Mouse (Mus musculus) hindbrain, embryonic 16.5 days (tissue): ENCODE data around the gene Krtap4-2. TPM values are rescaled to one million over a fixed set of nuclear protein-coding genes. Genes with fewer than 3 reads are reported as not detected.
"Not testable (repeated sequence)": the region's sequence is repeated elsewhere in the genome, so short reads cannot be mapped to it uniquely, and the experiment has no call there.

ENCODE experiments used
- ATAC-seq: fragments of 200-750 bp; cut with Nextera tagmentation; 2 replicates; pipeline ENCODE4 v1.8.0; 2017; ENCODE audit warnings: moderate TSS enrichment, moderate library complexity
- H3K27ac ChIP-seq: fragments of 300-500 bp; sonication (generic); 2 replicates; pipeline ENCODE4 v1.5.1; 2014; ENCODE audit warnings: low read depth, mild to moderate bottlenecking, control low read depth, low read length, moderate library complexity
- H3K27me3 ChIP-seq: fragments of 300-500 bp; sonication (generic); replicated peaks from 2 replicates; pipeline ENCODE4 v1.6.1; 2014; ENCODE audit warnings: low read length; ENCODE audit not compliant: control insufficient read depth, insufficient read depth
- H3K36me3 ChIP-seq: fragments of 300-500 bp; sonication (generic); 2 replicates; pipeline ENCODE4 v1.6.1; 2014; ENCODE audit warnings: mild to moderate bottlenecking, low read length, moderate library complexity, mixed read lengths; ENCODE audit not compliant: control insufficient read depth, insufficient read depth
- H3K4me1 ChIP-seq: fragments of 300-500 bp; sonication (generic); 2 replicates; pipeline ENCODE4 v1.6.1; 2014; ENCODE audit warnings: low read depth, low read length; ENCODE audit not compliant: control insufficient read depth, insufficient read depth
- H3K4me2 ChIP-seq: fragments of 300-500 bp; sonication (generic); 2 replicates; pipeline ENCODE4 v1.6.1; 2014; ENCODE audit warnings: mild to moderate bottlenecking, low read length, control low read depth, moderate library complexity
- H3K4me3 ChIP-seq: fragments of 300-500 bp; sonication (generic); 2 replicates; pipeline ENCODE4 v1.5.1; 2014; ENCODE audit warnings: mild to moderate bottlenecking, low read length, control low read depth, moderate library complexity
- H3K9ac ChIP-seq: fragments of 300-500 bp; sonication (generic); 2 replicates; pipeline ENCODE4 v1.6.1; 2014; ENCODE audit warnings: low read depth, mild to moderate bottlenecking, control low read depth, low read length, moderate library complexity
- H3K9me3 ChIP-seq: fragments of 300-500 bp; sonication (generic); 2 replicates; pipeline ENCODE4 v1.6.1; 2014; ENCODE audit warnings: mild to moderate bottlenecking, low read length, moderate library complexity; ENCODE audit not compliant: control insufficient read depth
- WGBS: fragments of 180-500 bp; shearing (Covaris S2); extraction: QIAGEN DNeasy Blood & Tissue Kit; methylation state at CpG from one replicate; pipeline ENCODE4 v1.1.7; 2014; 5-methylcytosine and 5-hydroxymethylcytosine counted together
- polyA plus RNA-seq: library from polyadenylated mRNA; unstranded; fragments of >200 nt; fragmentation: Nextera tagmentation; extraction: Ambion mirVana; gene quantifications from 2 replicates; pipeline ENCODE4 v1.2.1, GENCODE M21; 2015

Krtap4-2 gene
- polyA plus RNA-seq, 1 experiment from 2014 or later = not detected

GRCm38 (mm10) chr11:99610089-99610488, 24.8 kb downstream of the Krtap4-2 start, which contains the start of gene Gm11937:
Gm11937 (minus strand) TSS chr11:99610189.
- WGBS = 85% methylated on average over 1 of the region's 2 CpGs
- H3K4me2 ChIP-seq, H3K9me3 ChIP-seq, H3K9ac ChIP-seq, H3K27me3 ChIP-seq, H3K27ac ChIP-seq, H3K36me3 ChIP-seq, H3K4me3 ChIP-seq, ATAC-seq, H3K4me1 ChIP-seq: not testable (repeated sequence)

- no peaks in the 10 kb centered on the region for H3K4me1 ChIP-seq
- 68% methylated on average over 1 of the region's 1 CpGs for WGBS
- H3K27me3 ChIP-seq = no peaks in the 10 kb centered on the region
- ATAC-seq = no peak
- no peaks in the 10 kb centered on the region for H3K9me3 ChIP-seq
- no peak overlapping the region for H3K4me3 ChIP-seq
- H3K9ac ChIP-seq = no peak overlapping the region
- H3K36me3 ChIP-seq = no peaks in the 10 kb centered on the region
- H3K27ac ChIP-seq = no peak overlapping the region
- no peak overlapping the region for H3K4me2 ChIP-seq
Measured at GRCm38 (mm10) chr11:99609126-99609525, 25.8 kb downstream of the Krtap4-2 start.

GRCm38 (mm10) chr11:99603208-99603607, 31.7 kb downstream of the Krtap4-2 start, which contains the start of gene Gm11938:
Gm11938 (minus strand) TSS chr11:99603308.
- H3K9ac ChIP-seq, H3K27ac ChIP-seq, H3K9me3 ChIP-seq, H3K4me3 ChIP-seq, H3K4me2 ChIP-seq, ATAC-seq, H3K36me3 ChIP-seq, H3K27me3 ChIP-seq, H3K4me1 ChIP-seq: not testable (repeated sequence)
- 60% methylated on average over 1 of the region's 1 CpGs for WGBS

GRCm38 (mm10) chr11:99597742-99598141, 37.1 kb downstream of the Krtap4-2 start, which contains the start of gene Krtap9-3:
Krtap9-3 (minus strand) TSS chr11:99598105.
- H3K4me2 ChIP-seq, H3K4me1 ChIP-seq, H3K27ac ChIP-seq, H3K9ac ChIP-seq, H3K36me3 ChIP-seq, H3K9me3 ChIP-seq, ATAC-seq, H3K4me3 ChIP-seq, H3K27me3 ChIP-seq: not testable (repeated sequence)
- WGBS = 76% methylated on average over 6 of the region's 6 CpGs

- Histone ChIP-seq H3K4me2 (no peak within 1 kb of the TSS), H3K36me3 (no peaks in the 10 kb centered on the region), H3K27me3 (no peaks in the 10 kb centered on the region), H3K4me3 (no peak within 1 kb of the TSS), H3K4me1 (no peaks in the 10 kb centered on the region), H3K27ac (no peak within 1 kb of the TSS), H3K9me3 (no peaks in the 10 kb centered on the region), H3K9ac (no peak within 1 kb of the TSS)
- ATAC-seq = no peak
- WGBS = 89% methylated on average over 6 of the region's 6 CpGs
Measured at GRCm38 (mm10) chr11:99590981-99591380, 43.9 kb downstream of the Krtap4-2 start, which contains the start of gene Krtap1-3. Krtap1-3 (minus strand) TSS chr11:99591339.

GRCm38 (mm10) chr11:99585096-99585495, 49.8 kb downstream of the Krtap4-2 start:
- H3K27me3 ChIP-seq = no peaks in the 10 kb centered on the region
- H3K36me3 ChIP-seq = no peaks in the 10 kb centered on the region
- WGBS = 89% methylated on average over 7 of the region's 7 CpGs
- H3K4me3 ChIP-seq = no peak overlapping the region
- no peak overlapping the region for H3K9ac ChIP-seq
- ATAC-seq = no peak
- H3K4me2 ChIP-seq = no peak overlapping the region
- no peak overlapping the region for H3K27ac ChIP-seq
- no peaks in the 10 kb centered on the region for H3K9me3 ChIP-seq
- H3K4me1 ChIP-seq = no peaks in the 10 kb centered on the region

Other genes with a start within 250 kb of the Krtap4-2 start
- gene Krt10, start 245.7 kb downstream of the Krtap4-2 start, polyA plus RNA-seq = 22.8 and 27.5 TPM in 2 replicates
- 0.19 TPM in 1 of 2 replicates, not detected in the other for gene Krt12, start 212.8 kb downstream of the Krtap4-2 start, polyA plus RNA-seq
- gene Krt20, start 196.9 kb downstream of the Krtap4-2 start, polyA plus RNA-seq = 0.10 and 0.19 TPM in 2 replicates
- 0.19 and 0.22 TPM in 2 replicates for gene Krt23, start 141.9 kb downstream of the Krtap4-2 start, polyA plus RNA-seq
- gene Krt39, start 113.7 kb downstream of the Krtap4-2 start, polyA plus RNA-seq = not detected in 2 replicates
- gene Krt40, start 91.9 kb downstream of the Krtap4-2 start, polyA plus RNA-seq = not detected in 2 replicates
- gene Krtap3-3, start 84.2 kb downstream of the Krtap4-2 start, polyA plus RNA-seq = not detected in 2 replicates
- gene Krtap3-2, start 78.2 kb downstream of the Krtap4-2 start, polyA plus RNA-seq = not detected in 2 replicates
- not detected in 2 replicates for gene Gm11939, start 75.6 kb downstream of the Krtap4-2 start, polyA plus RNA-seq
- gene Krtap3-1, start 68.5 kb downstream of the Krtap4-2 start, polyA plus RNA-seq = not detected in 2 replicates
- not detected in 2 replicates for gene Krtap1-5, start 54.1 kb downstream of the Krtap4-2 start, polyA plus RNA-seq
- gene Krtap1-4, start 51.4 kb downstream of the Krtap4-2 start, polyA plus RNA-seq = not detected in 2 replicates
- not detected in 2 replicates for gene Krtap1-3, start 43.7 kb downstream of the Krtap4-2 start, polyA plus RNA-seq
- not detected in 2 replicates for gene Krtap9-3, start 37.0 kb downstream of the Krtap4-2 start, polyA plus RNA-seq
- gene Gm11938, start 31.8 kb downstream of the Krtap4-2 start, polyA plus RNA-seq = not detected in 2 replicates
- gene Gm11937, start 24.9 kb downstream of the Krtap4-2 start, polyA plus RNA-seq = not detected in 2 replicates
- gene Krtap2-4, start 20.2 kb downstream of the Krtap4-2 start, polyA plus RNA-seq = not detected in 2 replicates
- gene Gm11562, start 14.6 kb downstream of the Krtap4-2 start, polyA plus RNA-seq = not detected in 2 replicates
- gene Krtap4-1, start 6.8 kb downstream of the Krtap4-2 start, polyA plus RNA-seq = not detected in 2 replicates
- not detected in 2 replicates for gene Krtap4-7, start 9.0 kb upstream of the Krtap4-2 start, polyA plus RNA-seq
- not detected in 2 replicates for gene Gm11555, start 15.2 kb upstream of the Krtap4-2 start, polyA plus RNA-seq
- not detected in 2 replicates for gene Gm11563, start 23.9 kb upstream of the Krtap4-2 start, polyA plus RNA-seq
- not detected in 2 replicates for gene Krtap4-6, start 30.9 kb upstream of the Krtap4-2 start, polyA plus RNA-seq
- gene Gm14190, start 55.7 kb upstream of the Krtap4-2 start, polyA plus RNA-seq = not detected in 2 replicates
- gene Gm14180, start 99.2 kb upstream of the Krtap4-2 start, polyA plus RNA-seq = not detected in 2 replicates
- gene Gm11595, start 137.8 kb upstream of the Krtap4-2 start, polyA plus RNA-seq = not detected in 2 replicates
- gene Krtap4-8, start 145.6 kb upstream of the Krtap4-2 start, polyA plus RNA-seq = not detected in 2 replicates
- not detected in 2 replicates for gene Krtap4-9, start 150.1 kb upstream of the Krtap4-2 start, polyA plus RNA-seq
- gene Gm11596, start 158.4 kb upstream of the Krtap4-2 start, polyA plus RNA-seq = not detected in 2 replicates
- gene Gm11569, start 163.8 kb upstream of the Krtap4-2 start, polyA plus RNA-seq = not detected in 2 replicates
- gene Gm11554, start 169.4 kb upstream of the Krtap4-2 start, polyA plus RNA-seq = not detected in 2 replicates
- not detected in 2 replicates for gene Krtap4-13, start 174.8 kb upstream of the Krtap4-2 start, polyA plus RNA-seq
- not detected in 2 replicates for gene Gm11564, start 180.6 kb upstream of the Krtap4-2 start, polyA plus RNA-seq
- not detected in 2 replicates for gene 2300003K06Rik, start 203.0 kb upstream of the Krtap4-2 start, polyA plus RNA-seq
- not detected in 2 replicates for gene Krtap4-16, start 216.5 kb upstream of the Krtap4-2 start, polyA plus RNA-seq
- gene Gm11568, start 222.8 kb upstream of the Krtap4-2 start, polyA plus RNA-seq = not detected in 2 replicates
- not detected in 2 replicates for gene Gm11559, start 229.4 kb upstream of the Krtap4-2 start, polyA plus RNA-seq
- gene Krtap9-1, start 238.3 kb upstream of the Krtap4-2 start, polyA plus RNA-seq = not detected in 2 replicates
- not detected in 2 replicates for gene Gm11567, start 244.1 kb upstream of the Krtap4-2 start, polyA plus RNA-seq